ENCODE assay signal across 12 mouse cellular contexts in the genomic region with DNA sequence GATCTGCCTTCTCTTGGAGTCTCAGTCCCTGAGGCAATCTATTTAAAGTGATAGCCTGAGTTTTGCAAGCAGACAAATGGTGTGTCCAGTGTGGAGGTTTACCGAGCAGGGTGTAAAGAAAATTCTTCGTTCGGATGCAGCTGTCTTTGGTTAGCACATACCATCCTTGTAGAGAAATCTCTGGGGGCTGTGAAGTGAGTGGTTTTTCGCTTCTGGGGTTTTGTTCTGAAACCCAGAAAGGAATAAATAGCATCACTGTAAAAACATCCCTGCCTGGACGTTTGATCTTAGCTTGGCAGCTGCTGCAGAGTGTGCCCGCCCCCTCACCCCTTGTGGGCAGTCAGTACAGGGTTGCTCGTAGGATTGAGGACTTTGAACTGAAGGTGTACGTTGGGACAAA. TPM values are rescaled to one million over a fixed set of nuclear protein-coding genes. Genes with fewer than 3 reads are reported as not detected.
A peak's percentile ranks its signal among the peaks of the same experiment; 100 is the strongest.
DNase-seq lines count a peak whose midpoint lies in the region; ATAC-seq and TF ChIP-seq lines count a peak whose summit lies in the region.
"Had no signal": no experiment of that assay in that cellular context is flagged by ENCODE, and none has a peak within 500 bp of the region (broad histone marks: within the 10 kb centered on the region; RNA-seq: fewer than 3 reads in every experiment).

No protein-coding gene starts in this region.

- peak; percentile 52; the same call in 1 of the 2 replicates for ATAC-seq in intestine, embryonic 16.5 days
- no peak for ATAC-seq in intestine, embryonic 15.5 days
- ATAC-seq in midbrain, postnatal 0 days (ENCODE audit: low FRiP score) = no peak

- H3K27ac ChIP-seq in intestine, embryonic 16.5 days (ENCODE audit: low read length) = peak overlapping the region; percentile 24; the same call in 1 of the 2 replicates
- no peak overlapping the region for H3K27ac ChIP-seq in intestine, embryonic 15.5 days
- peak overlapping the region; percentile 67; the same call in 1 of the 2 replicates for H3K27ac ChIP-seq in bone marrow, adult 2 months (ENCODE audit: control insufficient read depth, insufficient read depth, low read depth, low read length, poor library complexity)
- H3K27ac ChIP-seq in midbrain, postnatal 0 days (ENCODE audit: low read depth, low read length) = no peak overlapping the region
- H3K27ac ChIP-seq: hindbrain, embryonic 13.5 days; liver, embryonic 14.5 days had no signal

- no peaks in the 10 kb centered on the region for H3K36me3 ChIP-seq in intestine, embryonic 16.5 days (ENCODE audit: control insufficient read depth, insufficient read depth, low read length)
- H3K36me3 ChIP-seq in intestine, embryonic 15.5 days = no peaks in the 10 kb centered on the region
- no peaks in the 10 kb centered on the region for H3K36me3 ChIP-seq in C2C12 (ENCODE audit: control insufficient read depth, insufficient read depth)
- H3K36me3 ChIP-seq in midbrain, postnatal 0 days (ENCODE audit: insufficient read depth, low read length) = no peaks in the 10 kb centered on the region
- H3K36me3 ChIP-seq: G1E; hindbrain, embryonic 13.5 days had no signal

- no peak overlapping the region for H3K4me3 ChIP-seq in intestine, embryonic 16.5 days (ENCODE audit: low read length)
- H3K4me3 ChIP-seq in intestine, embryonic 15.5 days (replicated peaks) = no peak overlapping the region
- no peak overlapping the region for H3K4me3 ChIP-seq in C2C12 (ENCODE audit: insufficient read depth, poor library complexity, severe bottlenecking)
- no peak overlapping the region for H3K4me3 ChIP-seq in bone marrow, adult 2 months (replicated peaks; ENCODE audit: control insufficient read depth, low read depth, low read length)
- no peak overlapping the region for H3K4me3 ChIP-seq in midbrain, postnatal 0 days (ENCODE audit: low read depth, low read length)
- H3K4me3 ChIP-seq: hindbrain, embryonic 13.5 days had no signal

- peaks cover 12% of the 10 kb centered on the region for H3K4me1 ChIP-seq in intestine, embryonic 16.5 days (ENCODE audit: control insufficient read depth, insufficient read depth, low read length)
- no peaks in the 10 kb centered on the region; the same call in 1 of the 2 replicates for H3K4me1 ChIP-seq in intestine, embryonic 15.5 days (replicated peaks)
- H3K4me1 ChIP-seq in bone marrow, adult 2 months (ENCODE audit: control insufficient read depth, insufficient read depth, low read length) = peaks cover 15% of the 10 kb centered on the region
- no peaks in the 10 kb centered on the region for H3K4me1 ChIP-seq in midbrain, postnatal 0 days (ENCODE audit: insufficient read depth, low read length)

- H3K9me3 ChIP-seq in intestine, embryonic 16.5 days (ENCODE audit: control insufficient read depth, low read length) = no peaks in the 10 kb centered on the region
- H3K9me3 ChIP-seq in intestine, embryonic 15.5 days = no peaks in the 10 kb centered on the region; the same call in 1 of the 2 replicates
- H3K9me3 ChIP-seq in midbrain, postnatal 0 days (ENCODE audit: low read length) = no peaks in the 10 kb centered on the region
- H3K9me3 ChIP-seq: hindbrain, embryonic 13.5 days had no signal

- peak; percentile 51 for DNase-seq in naive thymus-derived CD4-positive, alpha-beta T cell, adult 2 months (ENCODE audit: low read depth)
- no peak for DNase-seq in midbrain, postnatal 0 days (ENCODE audit: low spot score)
- no peak for DNase-seq in ovary, adult 18-20 months (ENCODE audit: low spot score)
- DNase-seq in layer of hippocampus, adult 18-20 months (ENCODE audit: low spot score in 2 of 2) = no peak

- H3K79me3 ChIP-seq in C2C12 (ENCODE audit: low read depth) = no peaks in the 10 kb centered on the region

- no peak overlapping the region for H3ac ChIP-seq in C2C12 (ENCODE audit: control insufficient read depth, insufficient read length, low read depth)

- TF ChIP-seq CTCF in C2C12 (IDR thresholded peaks at IDR 0.05; ENCODE audit: control insufficient read depth, insufficient read depth, insufficient read length) = no peak
- no peak for TF ChIP-seq CTCF in bone marrow, adult 2 months (IDR thresholded peaks at IDR 0.05; ENCODE audit: control insufficient read depth, insufficient read depth, low read length)
- TF ChIP-seq CTCF in midbrain, postnatal 0 days (IDR thresholded peaks at IDR 0.05) = no peak

- no peak overlapping the region for H3K4me2 ChIP-seq in intestine, embryonic 16.5 days (ENCODE audit: low read depth, low read length)
- H3K4me2 ChIP-seq in intestine, embryonic 15.5 days (replicated peaks) = no peak overlapping the region
- H3K4me2 ChIP-seq in midbrain, postnatal 0 days (ENCODE audit: low read depth, low read length, poor library complexity, severe bottlenecking) = no peak overlapping the region
- H3K4me2 ChIP-seq: hindbrain, embryonic 13.5 days; midbrain, embryonic 11.5 days had no signal

- no peak for TF ChIP-seq POLR2A in bone marrow, adult 2 months (IDR thresholded peaks at IDR 0.05; ENCODE audit: borderline replicate concordance, control insufficient read depth, low read depth, low read length)

- no peak overlapping the region for H3K9ac ChIP-seq in intestine, embryonic 16.5 days (ENCODE audit: low read depth, low read length)
- no peak overlapping the region for H3K9ac ChIP-seq in intestine, embryonic 15.5 days
- H3K9ac ChIP-seq in midbrain, postnatal 0 days (replicated peaks; ENCODE audit: low read length, poor library complexity, severe bottlenecking) = no peak overlapping the region
- H3K9ac ChIP-seq: hindbrain, embryonic 13.5 days; liver, embryonic 14.5 days had no signal

- no peaks in the 10 kb centered on the region for H3K79me2 ChIP-seq in C2C12 (ENCODE audit: control insufficient read depth, insufficient read depth)

- H3K27me3 ChIP-seq in intestine, embryonic 16.5 days (replicated peaks; ENCODE audit: control insufficient read depth, insufficient read depth, low read length) = no peaks in the 10 kb centered on the region
- no peaks in the 10 kb centered on the region for H3K27me3 ChIP-seq in intestine, embryonic 15.5 days (replicated peaks)
- H3K27me3 ChIP-seq in C2C12 (ENCODE audit: control insufficient read depth, insufficient read depth, insufficient read length) = no peaks in the 10 kb centered on the region
- no peaks in the 10 kb centered on the region for H3K27me3 ChIP-seq in midbrain, postnatal 0 days (ENCODE audit: insufficient read depth, low read length)
- H3K27me3 ChIP-seq: hindbrain, embryonic 13.5 days had no signal

- WGBS in intestine, embryonic 16.5 days = 41% methylated on average over 8 of the region's 8 CpGs
- 43% methylated on average over 8 of the region's 8 CpGs for WGBS in intestine, embryonic 15.5 days
- WGBS in bone marrow, adult 2 months = 37% methylated on average over 8 of the region's 8 CpGs
- WGBS in midbrain, postnatal 0 days = 19% methylated on average over 8 of the region's 8 CpGs

TF ChIP-seq in C2C12, 6 proteins besides CTCF, POLR2A, EP300 and RAD21:
- no peak for TF ChIP-seq USF1 (IDR thresholded peaks at IDR 0.05; ENCODE audit: low read depth)
- no peak for TF ChIP-seq MAX (IDR thresholded peaks at IDR 0.05)
- TF ChIP-seq MYOD1 (IDR thresholded peaks at IDR 0.05; ENCODE audit: control insufficient read depth, insufficient read length, low read depth) = peak; percentile 86
- TF ChIP-seq CEBPB (IDR thresholded peaks at IDR 0.05; ENCODE audit: low read depth) = peak; percentile 9

RNA-seq across cellular contexts. Expression of a gene that starts 39.2 kb away (rescaled TPM):
- 20.6 and 21.1 TPM in 2 replicates for polyA plus RNA-seq in intestine, embryonic 16.5 days (2015; fragmentation: Nextera tagmentation; extraction: Ambion mirVana)
- polyA plus RNA-seq in intestine, embryonic 15.5 days (2015; fragmentation: Nextera tagmentation; extraction: Ambion mirVana) = 23.0 and 23.1 TPM in 2 replicates
- 8.9 TPM for polyA plus RNA-seq in C2C12 (2012; fragmentation: generic; extraction: Trizol)
- polyA plus RNA-seq in bone marrow, adult 2 months (2011; ENCODE audit: insufficient read depth, insufficient read length, low replicate concordance, missing spikeins) = 14.3 and 34.6 TPM in 2 replicates
- total RNA-seq in midbrain, postnatal 0 days (2014; rRNA removed) = 20.0 and 21.9 TPM in 2 replicates
- 8.4 TPM in 2 replicates for polyA plus RNA-seq in midbrain, postnatal 0 days (2015; fragmentation: Nextera tagmentation; extraction: Ambion mirVana)
- total RNA-seq in layer of hippocampus, adult 18-20 months (2021) = 10 to 100 TPM; 39.3 to 45.0 TPM
- polyA plus RNA-seq: G1E had no signal

Comparison
In these comparisons a context has a peak if more than half of its experiments do, and no peak if none do; other contexts are left out.
1. H3K27ac ChIP-seq: peak in intestine, embryonic 16.5 days (single experiment) and bone marrow, adult 2 months (single experiment); none in intestine, embryonic 15.5 days (single experiment) and midbrain, postnatal 0 days (single experiment).